Mouse (Mus musculus): ENCODE results near the gene Egfl8.
A peak's percentile ranks its signal among the peaks of the same experiment; 100 is the strongest.

The Egfl8 gene

GRCm38 (mm10) chr17:34615871-34616270 is at the start of gene Egfl8:
Egfl8 (minus strand) TSS chr17:34615971.
- DNase-seq: no peak

GRCm38 (mm10) chr17:34664472-34664871 is 48.7 kb upstream of the Egfl8 start:
- no peak for DNase-seq

- DNase-seq: no peak
Observed at GRCm38 (mm10) chr17:34663558-34663957, 47.8 kb upstream of the Egfl8 start.

GRCm38 (mm10) chr17:34662978-34663377 is 47.2 kb upstream of the Egfl8 start:
- DNase-seq: no peak

- no peak for DNase-seq
Observed at GRCm38 (mm10) chr17:34662468-34662867, 46.7 kb upstream of the Egfl8 start.

- peak; percentile 83 for DNase-seq
Observed at GRCm38 (mm10) chr17:34661121-34661591, 45.4 kb upstream of the Egfl8 start.

- DNase-seq: no peak
Observed at GRCm38 (mm10) chr17:34660259-34660820, 44.6 kb upstream of the Egfl8 start.

- DNase-seq: no peak
Observed at GRCm38 (mm10) chr17:34659897-34660214, 44.1 kb upstream of the Egfl8 start.

GRCm38 (mm10) chr17:34659181-34659896 is 43.6 kb upstream of the Egfl8 start:
- no peak for DNase-seq

GRCm38 (mm10) chr17:34658591-34658990 is 42.8 kb upstream of the Egfl8 start:
- no peak for DNase-seq

- DNase-seq: no peak
Observed at GRCm38 (mm10) chr17:34658145-34658544, 42.4 kb upstream of the Egfl8 start.

- no peak for DNase-seq
Observed at GRCm38 (mm10) chr17:34657271-34657670, 41.5 kb upstream of the Egfl8 start.

- DNase-seq: no peak
Observed at GRCm38 (mm10) chr17:34656666-34657065, 40.9 kb upstream of the Egfl8 start.

GRCm38 (mm10) chr17:34655581-34655991 is 39.8 kb upstream of the Egfl8 start:
- DNase-seq: peak; percentile 94

- peak; percentile 82 for DNase-seq
Observed at GRCm38 (mm10) chr17:34655160-34655559, 39.4 kb upstream of the Egfl8 start.

- no peak for DNase-seq
Observed at GRCm38 (mm10) chr17:34654392-34654791, 38.6 kb upstream of the Egfl8 start.

- peak; percentile 76 for DNase-seq
Observed at GRCm38 (mm10) chr17:34653746-34654285, 38.0 kb upstream of the Egfl8 start.

GRCm38 (mm10) chr17:34652985-34653384 is 37.2 kb upstream of the Egfl8 start:
- DNase-seq: no peak

- DNase-seq: no peak
Observed at GRCm38 (mm10) chr17:34652546-34652945, 36.8 kb upstream of the Egfl8 start.

- no peak for DNase-seq
Observed at GRCm38 (mm10) chr17:34651507-34652221, 35.9 kb upstream of the Egfl8 start.

GRCm38 (mm10) chr17:34650781-34651180 is 35.0 kb upstream of the Egfl8 start:
- no peak for DNase-seq

GRCm38 (mm10) chr17:34649106-34649864 is 33.5 kb upstream of the Egfl8 start:
- no peak for DNase-seq

Measured in lung, postnatal 36 days (tissue).